Mouse (Mus musculus): ENCODE results near the gene Hspbp1. TPM values are rescaled to one million over a fixed set of nuclear protein-coding genes. Genes with fewer than 3 reads are reported as not detected.

Gene Hspbp1
- polyA plus RNA-seq, 1 experiment from 2014 or later: 76.6 TPM

DNA sequence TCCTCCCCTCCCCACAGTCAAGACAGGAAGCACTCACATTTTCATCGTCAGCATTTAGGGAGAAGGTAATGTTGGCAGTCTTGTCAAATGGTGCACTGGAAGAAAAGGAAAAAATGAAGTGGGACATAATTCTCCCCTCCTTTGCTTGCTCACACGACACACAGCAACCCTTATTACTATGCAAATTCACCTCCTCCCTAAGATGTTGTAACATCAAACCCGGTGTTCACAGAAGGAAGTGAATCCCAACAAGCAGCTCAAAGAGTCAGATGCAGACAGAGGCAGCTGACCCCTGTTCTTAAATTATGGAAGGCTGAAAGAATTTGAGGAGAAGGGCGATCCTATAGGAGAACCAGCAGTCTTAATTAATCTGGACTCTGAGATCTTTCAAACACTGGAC lies 48.7 kb downstream of the Hspbp1 start:
- 82% methylated on average over 4 of the region's 4 CpGs for WGBS
- no peak for ATAC-seq (replicated peaks; ENCODE audit: extremely low read depth, insufficient read depth, low FRiP score)
- no peaks in the 10 kb centered on the region for H3K9me3 ChIP-seq (replicated peaks; ENCODE audit: control insufficient read depth, low read length)
- no peak overlapping the region for H3K4me3 ChIP-seq (ENCODE audit: low read length)
- H3K27ac ChIP-seq (ENCODE audit: low read length): no peak overlapping the region
- no peaks in the 10 kb centered on the region for H3K27me3 ChIP-seq (ENCODE audit: control insufficient read depth, insufficient read depth, low read length)
- no peak overlapping the region for H3K4me2 ChIP-seq (ENCODE audit: low read depth, low read length)
- no peaks in the 10 kb centered on the region for H3K4me1 ChIP-seq (ENCODE audit: control insufficient read depth, insufficient read depth, low read length)
- H3K9ac ChIP-seq (ENCODE audit: low read length): no peak overlapping the region
- H3K36me3 ChIP-seq (ENCODE audit: control insufficient read depth, insufficient read depth): peaks cover 61% of the 10 kb centered on the region

DNA sequence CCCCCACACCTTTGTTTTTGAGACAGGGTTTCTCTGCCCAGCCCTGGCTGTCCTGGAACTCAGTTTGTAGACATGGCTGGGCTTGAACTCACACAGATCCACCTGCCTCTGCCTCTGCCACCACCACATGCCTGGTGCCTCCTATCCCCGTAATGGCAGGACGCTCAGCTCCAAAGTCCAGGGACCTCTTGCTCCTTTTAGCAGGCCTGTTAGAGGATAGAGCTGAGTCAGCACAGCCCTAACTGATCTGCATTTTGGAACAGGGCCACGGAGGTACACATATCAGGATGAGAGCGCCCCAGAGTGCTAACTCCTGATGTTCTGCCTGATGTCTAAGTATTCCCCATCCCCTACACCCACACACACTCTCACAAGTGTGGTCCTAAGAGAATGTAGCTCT lies 53.8 kb downstream of the Hspbp1 start, which contains the start of gene Tmem86b:
Gene Tmem86b, minus strand, starts transcription at position 392 of the 400 bp plus-strand sequence.
- no peaks in the 10 kb centered on the region for H3K9me3 ChIP-seq (replicated peaks; ENCODE audit: control insufficient read depth, low read length)
- H3K4me1 ChIP-seq (ENCODE audit: control insufficient read depth, insufficient read depth, low read length): no peaks in the 10 kb centered on the region
- 89% methylated on average over 4 of the region's 4 CpGs for WGBS
- no peak within 1 kb of the TSS for H3K9ac ChIP-seq (ENCODE audit: low read length)
- H3K36me3 ChIP-seq (ENCODE audit: control insufficient read depth, insufficient read depth): peaks cover 55% of the 10 kb centered on the region
- H3K27ac ChIP-seq (ENCODE audit: low read length): no peak within 1 kb of the TSS
- H3K4me3 ChIP-seq (ENCODE audit: low read length): no peak within 1 kb of the TSS
- no peak for ATAC-seq (replicated peaks; ENCODE audit: extremely low read depth, insufficient read depth, low FRiP score)
- no peak within 1 kb of the TSS for H3K4me2 ChIP-seq (ENCODE audit: low read depth, low read length)
- no peaks in the 10 kb centered on the region for H3K27me3 ChIP-seq (ENCODE audit: control insufficient read depth, insufficient read depth, low read length)

DNA sequence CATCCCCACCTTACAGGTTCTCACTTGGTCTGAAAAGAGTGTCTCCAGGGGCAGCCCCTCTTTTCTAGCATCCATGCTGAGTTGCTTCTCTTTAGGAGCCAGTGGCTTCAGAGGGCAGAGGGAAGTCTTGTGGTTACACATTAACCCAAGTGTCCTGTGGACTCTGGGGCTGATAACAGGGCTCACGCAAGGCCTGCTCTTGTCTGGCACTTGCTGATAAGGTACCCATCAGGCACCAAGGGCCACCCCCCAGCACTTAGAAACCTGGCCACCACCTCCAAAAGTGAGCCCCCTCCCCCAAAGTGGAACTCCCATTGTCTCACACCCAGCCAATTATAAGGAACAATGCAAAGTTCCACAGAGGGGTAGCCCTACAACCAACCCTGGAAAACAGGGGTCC lies 54.7 kb downstream of the Hspbp1 start:
- Histone ChIP-seq H3K27ac (ENCODE audit: low read length) (no peak overlapping the region), H3K36me3 (ENCODE audit: control insufficient read depth, insufficient read depth) (peaks cover 48% of the 10 kb centered on the region), H3K4me3 (ENCODE audit: low read length) (no peak overlapping the region), H3K27me3 (ENCODE audit: control insufficient read depth, insufficient read depth, low read length) (no peaks in the 10 kb centered on the region), H3K4me1 (ENCODE audit: control insufficient read depth, insufficient read depth, low read length) (no peaks in the 10 kb centered on the region), H3K4me2 (ENCODE audit: low read depth, low read length) (no peak overlapping the region), H3K9me3 (replicated peaks; ENCODE audit: control insufficient read depth, low read length) (no peaks in the 10 kb centered on the region), H3K9ac (ENCODE audit: low read length) (no peak overlapping the region)
- WGBS: 65% methylated on average over 1 of the region's 1 CpGs
- no peak for ATAC-seq (replicated peaks; ENCODE audit: extremely low read depth, insufficient read depth, low FRiP score)

DNA sequence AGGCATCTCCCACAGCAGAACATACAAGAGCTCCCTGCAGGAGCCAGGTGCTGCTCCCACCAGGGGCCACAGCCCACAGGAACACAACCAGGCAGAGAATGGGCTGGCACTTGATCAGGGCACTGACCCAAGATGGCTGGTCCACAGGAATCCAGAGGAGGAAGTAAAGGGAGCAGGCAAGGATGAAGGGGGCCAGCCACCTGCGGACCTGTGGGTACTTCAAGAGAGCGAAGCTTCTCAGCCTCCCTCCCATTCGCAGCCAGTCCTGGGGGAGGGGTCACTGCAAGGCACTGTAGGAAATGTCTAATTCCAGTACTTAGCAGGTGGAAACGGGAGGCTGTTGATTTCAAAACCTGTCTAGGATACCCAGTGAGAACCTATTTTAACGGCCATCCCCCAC lies 55.3 kb downstream of the Hspbp1 start:
- Histone ChIP-seq H3K36me3 (ENCODE audit: control insufficient read depth, insufficient read depth) (peaks cover 45% of the 10 kb centered on the region), H3K4me3 (ENCODE audit: low read length) (no peak overlapping the region), H3K9ac (ENCODE audit: low read length) (no peak overlapping the region), H3K4me1 (ENCODE audit: control insufficient read depth, insufficient read depth, low read length) (no peaks in the 10 kb centered on the region), H3K9me3 (replicated peaks; ENCODE audit: control insufficient read depth, low read length) (no peaks in the 10 kb centered on the region), H3K4me2 (ENCODE audit: low read depth, low read length) (no peak overlapping the region), H3K27me3 (ENCODE audit: control insufficient read depth, insufficient read depth, low read length) (no peaks in the 10 kb centered on the region), H3K27ac (ENCODE audit: low read length) (no peak overlapping the region)
- no peak for ATAC-seq (replicated peaks; ENCODE audit: extremely low read depth, insufficient read depth, low FRiP score)
- 82% methylated on average over 5 of the region's 5 CpGs for WGBS

DNA sequence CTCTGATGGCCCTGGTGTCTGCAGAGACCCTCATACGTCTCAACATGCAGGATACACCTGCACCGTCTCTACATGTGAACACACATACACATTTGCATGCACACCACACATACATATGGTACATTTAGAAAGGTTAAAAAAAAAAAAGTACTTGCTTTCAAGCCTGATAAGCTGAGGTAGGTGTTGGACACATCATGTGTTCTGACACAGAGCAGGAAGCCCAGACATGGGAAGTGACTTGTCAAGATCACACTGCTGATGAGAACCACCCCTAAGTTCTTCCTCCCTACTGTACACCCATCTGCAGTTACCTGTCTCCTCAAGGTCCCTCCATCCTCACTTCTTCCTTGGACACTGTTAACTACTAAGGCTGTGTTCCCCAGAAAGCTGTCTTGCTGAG lies 58.9 kb downstream of the Hspbp1 start:
- Histone ChIP-seq H3K9me3 (replicated peaks; ENCODE audit: control insufficient read depth, low read length) (no peaks in the 10 kb centered on the region), H3K27me3 (ENCODE audit: control insufficient read depth, insufficient read depth, low read length) (no peaks in the 10 kb centered on the region), H3K4me1 (ENCODE audit: control insufficient read depth, insufficient read depth, low read length) (no peaks in the 10 kb centered on the region), H3K4me2 (ENCODE audit: low read depth, low read length) (no peak overlapping the region), H3K27ac (ENCODE audit: low read length) (no peak overlapping the region), H3K9ac (ENCODE audit: low read length) (no peak overlapping the region), H3K36me3 (ENCODE audit: control insufficient read depth, insufficient read depth) (peaks cover 16% of the 10 kb centered on the region), H3K4me3 (ENCODE audit: low read length) (no peak overlapping the region)
- no peak for ATAC-seq (replicated peaks; ENCODE audit: extremely low read depth, insufficient read depth, low FRiP score)
- 84% methylated on average over 2 of the region's 2 CpGs for WGBS

DNA sequence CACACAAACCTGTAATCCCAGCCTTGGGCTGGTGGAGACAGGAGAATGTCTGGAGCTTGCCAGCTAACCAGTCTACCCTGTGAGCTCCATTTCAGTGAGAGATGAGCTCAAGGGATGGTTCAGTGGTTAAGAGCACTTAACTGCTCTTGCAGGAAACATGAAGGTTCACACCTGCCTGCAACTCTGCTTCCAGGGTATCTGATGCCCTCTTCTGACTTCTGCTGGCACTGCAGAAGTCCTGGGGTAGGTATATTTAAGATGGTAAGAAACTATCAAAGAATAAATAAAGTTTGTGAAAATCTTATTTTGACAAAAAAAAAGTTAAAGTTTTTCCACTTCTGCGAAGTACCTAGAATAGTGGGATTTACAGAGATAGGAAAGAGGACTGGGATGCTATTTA lies 60.5 kb downstream of the Hspbp1 start:
- no peak overlapping the region for H3K9ac ChIP-seq (ENCODE audit: low read length)
- ATAC-seq (replicated peaks; ENCODE audit: extremely low read depth, insufficient read depth, low FRiP score): no peak; the same call in 1 of the 2 replicates
- no peaks in the 10 kb centered on the region for H3K27me3 ChIP-seq (ENCODE audit: control insufficient read depth, insufficient read depth, low read length)
- no peak overlapping the region for H3K4me3 ChIP-seq (ENCODE audit: low read length)
- 37% methylated on average over 1 of the region's 1 CpGs for WGBS
- H3K4me1 ChIP-seq (ENCODE audit: control insufficient read depth, insufficient read depth, low read length): no peaks in the 10 kb centered on the region
- H3K36me3 ChIP-seq (ENCODE audit: control insufficient read depth, insufficient read depth): peaks cover 10% of the 10 kb centered on the region
- no peak overlapping the region for H3K27ac ChIP-seq (ENCODE audit: low read length)
- no peak overlapping the region for H3K4me2 ChIP-seq (ENCODE audit: low read depth, low read length)
- no peaks in the 10 kb centered on the region for H3K9me3 ChIP-seq (replicated peaks; ENCODE audit: control insufficient read depth, low read length)

DNA sequence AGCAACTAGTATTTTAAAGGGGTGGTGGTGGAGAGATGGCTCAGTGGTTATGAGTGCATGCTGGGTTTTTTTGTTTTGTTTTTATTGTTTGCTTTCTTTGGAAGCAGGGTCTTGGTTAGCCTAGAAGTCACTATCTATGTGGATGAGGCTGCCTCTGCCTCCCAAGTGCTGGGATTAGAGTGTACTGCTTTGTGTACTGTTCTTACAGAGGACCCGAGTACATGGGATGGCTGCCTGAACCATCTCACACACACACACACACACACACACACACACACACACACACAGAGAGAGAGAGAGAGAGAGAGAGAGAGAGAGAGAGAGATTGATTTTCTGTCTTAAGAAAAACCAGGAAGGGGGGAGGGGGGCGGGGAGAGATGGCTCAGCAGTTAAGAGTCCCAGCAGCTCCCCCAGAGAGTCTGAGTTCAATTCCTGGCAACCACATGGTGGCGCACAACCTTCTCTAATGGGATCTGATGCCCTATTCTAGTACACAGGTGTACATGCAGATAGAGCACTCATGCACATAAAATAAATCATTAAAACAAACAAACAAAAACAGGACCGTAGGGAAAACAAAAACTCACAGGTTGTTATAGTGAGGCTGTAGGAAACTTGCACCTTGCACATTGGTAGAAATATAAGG lies 61.2 kb downstream of the Hspbp1 start:
- Histone ChIP-seq H3K27ac (ENCODE audit: low read length) (no peak overlapping the region), H3K9me3 (replicated peaks; ENCODE audit: control insufficient read depth, low read length) (no peaks in the 10 kb centered on the region), H3K4me2 (ENCODE audit: low read depth, low read length) (no peak overlapping the region), H3K4me1 (ENCODE audit: control insufficient read depth, insufficient read depth, low read length) (no peaks in the 10 kb centered on the region), H3K4me3 (ENCODE audit: low read length) (no peak overlapping the region), H3K9ac (ENCODE audit: low read length) (no peak overlapping the region), H3K27me3 (ENCODE audit: control insufficient read depth, insufficient read depth, low read length) (no peaks in the 10 kb centered on the region), H3K36me3 (ENCODE audit: control insufficient read depth, insufficient read depth) (peaks cover 3% of the 10 kb centered on the region)
- WGBS: 29% methylated on average over 4 of the region's 4 CpGs
- ATAC-seq (replicated peaks; ENCODE audit: extremely low read depth, insufficient read depth, low FRiP score): no peak

DNA sequence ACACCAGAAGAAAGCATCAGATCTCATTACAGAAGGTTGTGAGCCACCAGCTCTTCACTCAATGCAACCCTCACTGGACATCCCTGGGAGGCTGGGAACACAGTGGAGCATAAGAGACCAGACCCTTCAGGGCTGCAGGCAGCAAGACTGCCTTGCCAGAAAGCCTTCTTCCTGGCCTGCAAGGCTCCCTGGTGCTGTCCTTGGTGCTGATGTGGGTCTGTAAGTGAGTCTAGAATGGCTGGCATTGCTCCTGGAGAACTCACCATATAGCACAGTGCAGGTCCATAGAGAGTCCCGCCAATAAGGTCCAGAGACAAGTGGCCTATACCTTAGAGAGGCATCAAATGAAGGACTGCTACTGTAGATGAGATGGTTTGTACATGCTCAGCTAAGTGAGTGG lies 64.9 kb downstream of the Hspbp1 start:
- H3K27ac ChIP-seq (ENCODE audit: low read length): no peak overlapping the region
- no peaks in the 10 kb centered on the region for H3K9me3 ChIP-seq (replicated peaks; ENCODE audit: control insufficient read depth, low read length)
- H3K36me3 ChIP-seq (ENCODE audit: control insufficient read depth, insufficient read depth): no peaks in the 10 kb centered on the region
- H3K27me3 ChIP-seq (ENCODE audit: control insufficient read depth, insufficient read depth, low read length): no peaks in the 10 kb centered on the region
- ATAC-seq (replicated peaks; ENCODE audit: extremely low read depth, insufficient read depth, low FRiP score): no peak; the same call in 1 of the 2 replicates
- H3K4me2 ChIP-seq (ENCODE audit: low read depth, low read length): no peak overlapping the region
- 36% methylated on average over 1 of the region's 1 CpGs for WGBS
- H3K9ac ChIP-seq (ENCODE audit: low read length): no peak overlapping the region
- no peak overlapping the region for H3K4me3 ChIP-seq (ENCODE audit: low read length)
- H3K4me1 ChIP-seq (ENCODE audit: control insufficient read depth, insufficient read depth, low read length): no peaks in the 10 kb centered on the region

DNA sequence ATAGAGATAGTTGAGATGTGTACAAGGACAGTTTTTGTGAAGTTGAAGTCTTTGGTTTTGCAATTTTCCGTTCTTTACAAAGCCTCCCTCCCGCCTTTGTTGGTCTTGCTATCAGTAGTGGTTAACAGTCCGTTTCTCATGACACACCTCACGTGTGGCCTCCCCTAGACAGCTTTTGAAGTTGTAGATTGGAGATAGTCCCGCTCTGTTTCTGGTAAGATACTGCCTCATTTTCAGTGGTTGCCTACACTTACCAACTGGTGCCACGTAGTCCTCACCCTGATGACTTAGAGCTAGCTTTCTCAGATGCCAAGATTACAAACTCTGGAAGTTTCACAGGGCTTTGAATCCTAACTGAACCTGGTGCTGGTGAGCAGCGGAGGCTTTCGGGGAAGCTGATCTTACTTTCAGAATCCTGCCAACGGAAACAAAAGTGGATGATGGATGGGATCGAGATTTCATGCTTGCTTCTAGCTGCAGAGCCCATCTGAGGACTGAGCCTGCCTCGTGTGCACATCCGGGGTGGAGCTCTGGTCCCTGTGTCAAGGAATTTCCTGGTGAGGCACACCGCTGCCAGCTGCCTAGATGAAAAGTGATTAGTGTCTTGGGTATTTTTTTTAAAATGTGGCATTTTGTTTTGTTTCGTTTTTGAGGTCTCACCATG lies 71.0 kb downstream of the Hspbp1 start:
- Histone ChIP-seq H3K4me2 (ENCODE audit: low read depth, low read length) (no peak overlapping the region), H3K27ac (ENCODE audit: low read length) (no peak overlapping the region), H3K4me1 (ENCODE audit: control insufficient read depth, insufficient read depth, low read length) (no peaks in the 10 kb centered on the region), H3K9me3 (replicated peaks; ENCODE audit: control insufficient read depth, low read length) (no peaks in the 10 kb centered on the region), H3K27me3 (ENCODE audit: control insufficient read depth, insufficient read depth, low read length) (no peaks in the 10 kb centered on the region), H3K9ac (ENCODE audit: low read length) (no peak overlapping the region), H3K4me3 (ENCODE audit: low read length) (no peak overlapping the region), H3K36me3 (ENCODE audit: control insufficient read depth, insufficient read depth) (no peaks in the 10 kb centered on the region)
- 61% methylated on average over 14 of the region's 14 CpGs for WGBS
- no peak for ATAC-seq (replicated peaks; ENCODE audit: extremely low read depth, insufficient read depth, low FRiP score)
